Mouse (Mus musculus) neutrophil, adult 59 days (primary cell): ENCODE results near the gene Dhrs9. TPM values are rescaled to one million over a fixed set of nuclear protein-coding genes. Genes with fewer than 3 reads are reported as not detected.

Experiments
- total RNA-seq, 2 experiments: library from RNA; stranded (reverse); gene quantifications; 1 replicate in 1 of 2; 2 replicates in 1 of 2; pipeline ENCODE4 v1.2.4; 2023

Gene Dhrs9
- total RNA-seq: 10 to 100 TPM; 53.6 to 61.4 TPM

GRCm38 (mm10) chr2:69380281-69380680, at the start of gene Dhrs9:
Gene Dhrs9, plus strand, starts transcription at chr2:69380445.

GRCm38 (mm10) chr2:69342496-69343221, 37.6 kb upstream of the Dhrs9 start, which contains the start of gene Abcb11:
Gene Abcb11, minus strand, starts transcription at chr2:69342616.

Other genes starting within 250 kb of the Dhrs9 start
- 1 to 10 TPM; 2.4 to 2.5 TPM for gene Nostrin, start 244.6 kb upstream of the Dhrs9 start, total RNA-seq
- gene Spc25, start 174.3 kb upstream of the Dhrs9 start, total RNA-seq: 10 to 100 TPM; 31.2 to 32.0 TPM
- gene G6pc2, start 169.4 kb upstream of the Dhrs9 start, total RNA-seq: not detected
- gene Abcb11, start 37.8 kb upstream of the Dhrs9 start, total RNA-seq: under 1 TPM in 1 of 2 experiments, not detected in 1; 0.09 TPM
- not detected for gene Lrp2, start 205.6 kb downstream of the Dhrs9 start, total RNA-seq